Mouse (Mus musculus) hindbrain, embryonic 10.5 days (tissue): ENCODE data around the gene Amotl2. TPM values are rescaled to one million over a fixed set of nuclear protein-coding genes. Genes with fewer than 3 reads are reported as not detected.

ENCODE experiments used
- DNase-seq: peaks from one replicate; pipeline ENCODE4 v3.0.0-alpha.2; 2017; ENCODE audit warnings: low spot score
- H3K27ac ChIP-seq: fragments of 300-500 bp; sonication (generic); 2 replicates; pipeline ENCODE4 v1.5.1; 2016; ENCODE audit warnings: mild to moderate bottlenecking, moderate library complexity
- H3K27me3 ChIP-seq: fragments of 300-500 bp; sonication (generic); 2 replicates; pipeline ENCODE4 v1.6.1; 2016; ENCODE audit warnings: mild to moderate bottlenecking; ENCODE audit not compliant: poor library complexity, insufficient read depth, severe bottlenecking
- H3K36me3 ChIP-seq: fragments of 300-500 bp; sonication (generic); 2 replicates; pipeline ENCODE4 v1.6.1; 2016; ENCODE audit warnings: mild to moderate bottlenecking, moderate library complexity
- H3K4me1 ChIP-seq: fragments of 300-500 bp; sonication (generic); replicated peaks from 2 replicates; pipeline ENCODE4 v1.6.1; 2016; ENCODE audit warnings: mild to moderate bottlenecking
- H3K4me3 ChIP-seq: fragments of 300-500 bp; sonication (generic); 2 replicates; pipeline ENCODE4 v1.5.1; 2016; ENCODE audit warnings: mild to moderate bottlenecking, moderate library complexity
- H3K9me3 ChIP-seq: fragments of 300-500 bp; sonication (generic); 2 replicates; pipeline ENCODE4 v1.6.1; 2016; ENCODE audit warnings: mild to moderate bottlenecking, moderate library complexity
- WGBS: fragments of 180-500 bp; shearing (Covaris S2); methylation state at CpG from one replicate; pipeline ENCODE4 v1.1.7; 2016; 5-methylcytosine and 5-hydroxymethylcytosine counted together
- polyA plus RNA-seq: library from polyadenylated mRNA; unstranded; fragments of >200 nt; fragmentation: Nextera tagmentation; extraction: Ambion mirVana; gene quantifications from 2 replicates; pipeline ENCODE4 v1.2.1, GENCODE M21; 2016

Gene Amotl2
- polyA plus RNA-seq, 1 experiment from 2014 or later = 70.1 TPM

DNA sequence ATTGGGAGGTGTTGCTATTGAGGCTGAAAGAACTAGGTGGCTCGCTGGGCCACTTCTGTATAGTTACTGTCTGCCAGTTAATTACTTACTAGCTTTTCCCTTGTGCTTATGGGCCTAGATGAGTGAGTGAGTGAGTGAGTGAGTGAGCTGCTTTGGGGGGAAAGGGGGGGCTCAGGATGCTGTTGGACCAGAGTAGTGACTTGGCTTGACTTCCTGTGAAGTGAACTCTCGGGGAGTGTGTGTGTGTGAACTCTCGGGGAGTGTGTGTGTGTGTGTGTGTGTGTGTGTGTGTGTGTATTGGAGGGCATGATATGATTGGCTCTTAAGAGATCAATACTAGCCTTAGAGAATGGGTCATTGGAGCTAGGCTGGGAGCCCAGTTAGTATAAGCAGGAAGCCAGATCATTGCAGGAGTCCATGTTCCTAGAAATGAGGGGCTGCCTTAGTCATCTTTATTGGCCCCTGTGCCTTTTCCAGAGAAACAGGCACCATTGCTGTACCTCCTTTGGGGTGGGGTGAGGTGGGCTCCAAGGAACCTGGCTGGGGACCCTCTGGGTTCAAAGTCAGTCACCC is 5.0 kb downstream of the Amotl2 start:
- H3K27me3 ChIP-seq = no peaks in the 10 kb centered on the region
- peak overlapping the region; percentile 69 for H3K27ac ChIP-seq
- peak overlapping the region; percentile 84 for H3K4me3 ChIP-seq
- H3K9me3 ChIP-seq = no peaks in the 10 kb centered on the region
- H3K4me1 ChIP-seq = peaks cover 92% of the 10 kb centered on the region
- WGBS = 53% methylated on average over 3 of the region's 3 CpGs
- peaks cover 68% of the 10 kb centered on the region for H3K36me3 ChIP-seq
- no peak for DNase-seq

DNA sequence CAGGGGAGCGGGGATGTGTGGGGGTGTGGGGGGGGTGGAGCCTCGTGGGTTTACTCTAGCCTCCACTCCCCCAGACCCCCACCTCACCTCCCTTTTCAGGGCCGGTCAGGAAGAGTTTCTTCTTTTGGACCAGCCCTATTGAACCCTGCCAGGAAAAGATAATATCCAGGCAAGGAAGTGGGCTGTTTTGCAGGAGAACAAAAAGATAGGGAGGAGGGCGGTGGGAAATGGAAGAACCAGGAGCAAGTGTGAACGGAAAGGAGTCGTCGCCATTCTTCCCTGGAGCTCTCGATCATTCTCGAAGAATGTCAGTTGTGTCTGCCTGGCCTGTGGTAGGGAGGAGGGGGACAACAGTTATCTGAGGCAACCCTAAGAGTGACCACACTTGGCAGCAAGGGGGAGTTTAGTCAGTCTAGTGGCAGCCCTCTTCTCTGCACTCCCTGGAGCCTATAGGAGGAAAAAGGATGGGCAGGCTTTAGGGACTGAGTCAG is 5.6 kb downstream of the Amotl2 start:
- no peaks in the 10 kb centered on the region for H3K27me3 ChIP-seq
- peak overlapping the region; percentile 84 for H3K4me3 ChIP-seq
- no peak for DNase-seq
- peaks cover 92% of the 10 kb centered on the region for H3K4me1 ChIP-seq
- H3K9me3 ChIP-seq = no peaks in the 10 kb centered on the region
- peak overlapping the region; percentile 69 for H3K27ac ChIP-seq
- peaks cover 74% of the 10 kb centered on the region for H3K36me3 ChIP-seq
- WGBS = 41% methylated on average over 9 of the region's 9 CpGs

DNA sequence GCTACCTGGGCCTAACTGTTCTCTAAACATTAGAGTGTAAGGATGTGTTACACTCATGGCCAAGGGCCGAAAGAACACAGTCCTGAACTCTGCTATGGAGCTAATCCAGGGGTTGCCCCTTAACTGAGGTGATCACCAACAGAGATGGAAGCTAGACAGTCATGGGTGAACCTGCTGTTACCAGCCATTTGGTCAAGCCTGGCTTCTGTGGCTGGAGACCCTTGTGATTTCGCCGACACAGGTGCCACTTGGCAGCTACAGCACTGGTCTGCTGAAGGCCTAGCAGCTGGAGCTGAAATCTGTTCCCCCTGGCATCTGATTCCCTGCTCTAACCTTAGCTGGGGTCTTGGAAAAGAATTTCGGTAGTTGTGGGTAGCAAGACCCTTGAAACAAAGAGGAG is 6.3 kb downstream of the Amotl2 start:
- H3K4me1 ChIP-seq = peaks cover 91% of the 10 kb centered on the region
- 89% methylated on average over 4 of the region's 4 CpGs for WGBS
- peak overlapping the region; percentile 69; the same call in 1 of the 2 replicates for H3K27ac ChIP-seq
- H3K4me3 ChIP-seq = peak overlapping the region; percentile 84; the same call in 1 of the 2 replicates
- no peaks in the 10 kb centered on the region for H3K27me3 ChIP-seq
- no peak for DNase-seq
- H3K36me3 ChIP-seq = peaks cover 80% of the 10 kb centered on the region
- no peaks in the 10 kb centered on the region for H3K9me3 ChIP-seq

DNA sequence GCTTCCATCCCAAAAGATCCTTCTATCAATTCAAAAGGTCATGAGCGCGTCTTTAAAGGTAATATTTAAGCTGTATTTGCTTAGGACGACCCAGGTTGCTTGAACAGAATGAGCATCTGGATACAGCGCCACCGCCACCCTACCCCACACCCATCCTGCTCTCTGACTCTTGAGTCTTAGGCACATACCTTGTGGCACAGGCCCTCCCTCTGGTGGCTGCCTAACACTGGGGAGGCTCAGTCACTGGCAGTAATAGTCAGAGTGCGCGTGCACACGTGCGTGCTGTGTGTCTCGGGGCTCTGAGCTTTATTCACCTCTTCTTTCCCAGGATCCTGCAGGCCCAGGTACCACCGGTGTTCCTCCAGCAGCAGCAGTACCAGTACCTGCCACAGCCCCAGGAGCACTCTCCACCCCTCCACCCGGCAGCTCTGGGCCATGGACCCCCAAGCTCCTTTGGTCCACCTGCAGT is 6.8 kb downstream of the Amotl2 start:
- Histone ChIP-seq H3K36me3 (peaks cover 86% of the 10 kb centered on the region), H3K4me3 (peak overlapping the region; percentile 84)
- no peak for DNase-seq

DNA sequence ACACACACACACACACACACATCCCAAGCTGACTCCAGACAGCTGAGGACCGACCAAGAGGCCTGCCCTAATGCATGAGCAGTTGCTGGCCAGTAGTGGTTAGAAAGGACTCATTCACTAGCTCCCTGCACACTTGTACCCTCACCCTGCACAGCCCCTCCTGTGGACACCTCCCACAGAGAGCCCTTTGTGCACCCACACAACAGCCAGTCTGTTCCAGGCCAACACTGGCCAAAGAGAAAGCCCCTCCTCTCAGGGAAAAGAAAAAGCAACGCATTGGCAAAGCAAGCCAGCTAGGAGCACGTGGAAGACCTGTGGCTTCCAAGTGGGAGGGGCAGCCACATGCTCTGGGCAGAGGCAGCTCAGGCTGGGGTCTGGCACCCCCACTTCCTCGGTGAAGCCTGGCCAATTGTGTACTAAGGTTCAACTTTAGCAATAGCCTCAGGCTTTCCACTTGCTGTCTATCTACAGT is 7.6 kb downstream of the Amotl2 start:
- peaks cover 93% of the 10 kb centered on the region for H3K36me3 ChIP-seq
- WGBS = 19% methylated on average over 4 of the region's 4 CpGs

More for the DNA sequence above, 6.8 kb downstream of the Amotl2 start:
- 83% methylated on average over 12 of the region's 12 CpGs for WGBS
- peak overlapping the region; percentile 79 for H3K27ac ChIP-seq
- no peaks in the 10 kb centered on the region for H3K9me3 ChIP-seq
- peaks cover 92% of the 10 kb centered on the region for H3K4me1 ChIP-seq
- H3K27me3 ChIP-seq = no peaks in the 10 kb centered on the region

DNA sequence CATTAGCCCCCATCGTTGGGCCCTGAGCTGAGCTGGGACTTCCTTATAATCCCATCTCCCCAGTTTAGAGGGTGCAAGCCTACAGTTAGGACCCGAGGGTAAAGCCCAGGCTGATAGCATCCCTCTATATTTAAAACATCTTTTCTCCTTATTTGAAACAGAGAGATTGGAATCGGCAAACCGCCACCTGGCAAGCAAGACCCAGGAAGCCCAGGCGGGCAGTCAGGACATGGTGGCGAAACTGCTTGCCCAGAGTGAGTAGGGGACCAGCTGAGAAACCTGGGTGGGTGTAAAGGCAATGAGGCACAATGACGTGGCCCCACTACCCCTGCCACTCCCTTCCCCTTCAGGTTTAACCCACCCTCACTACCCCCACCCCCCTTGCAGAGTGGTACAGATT is 8.5 kb downstream of the Amotl2 start:
- DNase-seq = no peak
- no peaks in the 10 kb centered on the region for H3K9me3 ChIP-seq
- H3K4me1 ChIP-seq = peaks cover 93% of the 10 kb centered on the region
- peak overlapping the region; percentile 31; the same call in 1 of the 2 replicates for H3K4me3 ChIP-seq
- H3K27me3 ChIP-seq = no peaks in the 10 kb centered on the region
- H3K36me3 ChIP-seq = peaks cover 100% of the 10 kb centered on the region
- H3K27ac ChIP-seq = peak overlapping the region; percentile 79; the same call in 1 of the 2 replicates
- WGBS = 83% methylated on average over 7 of the region's 7 CpGs

More for the DNA sequence above, 7.6 kb downstream of the Amotl2 start:
- peak overlapping the region; percentile 79 for H3K27ac ChIP-seq
- no peaks in the 10 kb centered on the region for H3K27me3 ChIP-seq
- peak; percentile 50 for DNase-seq
- peak overlapping the region; percentile 84 for H3K4me3 ChIP-seq
- H3K4me1 ChIP-seq = peaks cover 93% of the 10 kb centered on the region
- H3K9me3 ChIP-seq = no peaks in the 10 kb centered on the region

DNA sequence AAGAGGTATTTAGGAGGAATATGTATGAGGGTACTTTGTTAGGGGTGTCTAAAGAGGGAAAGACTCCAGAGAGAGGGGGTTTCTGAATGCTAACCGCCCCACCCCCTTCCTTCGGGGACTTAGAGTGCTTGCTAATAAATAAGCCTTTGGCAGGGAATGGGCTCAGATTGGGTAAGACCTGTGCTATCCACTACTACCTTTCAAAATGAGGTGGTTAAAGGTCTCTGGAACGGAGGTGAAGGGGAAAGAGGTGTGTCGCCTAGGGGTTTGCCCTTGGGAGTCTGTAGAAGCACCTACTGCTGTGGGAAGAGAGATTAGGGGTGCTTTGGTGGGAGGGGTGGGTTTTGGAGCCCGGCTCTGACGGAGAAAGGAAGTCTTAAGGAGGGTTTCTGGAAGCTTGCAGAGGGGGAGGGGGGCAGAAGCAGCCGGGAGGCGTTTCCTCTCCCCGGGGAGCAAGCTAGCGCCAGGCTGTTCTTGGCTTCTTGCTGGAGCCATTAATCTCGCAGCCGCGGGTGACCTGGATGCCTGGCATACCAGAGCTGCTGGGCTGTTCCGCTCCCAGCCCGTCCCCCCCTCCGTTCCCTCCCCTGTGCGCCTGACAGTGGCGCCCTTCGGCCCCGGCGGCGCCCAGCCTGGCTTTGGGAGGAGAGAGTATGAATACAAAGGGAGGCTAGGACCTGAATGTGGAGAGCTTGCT is 9.6 kb downstream of the Amotl2 start:
- H3K27me3 ChIP-seq = no peaks in the 10 kb centered on the region
- DNase-seq = peak; percentile 87
- no peaks in the 10 kb centered on the region for H3K9me3 ChIP-seq
- H3K4me3 ChIP-seq = peak overlapping the region; percentile 31
- peak overlapping the region; percentile 77 for H3K27ac ChIP-seq
- 2% methylated on average over 22 of the region's 22 CpGs for WGBS
- peaks cover 100% of the 10 kb centered on the region for H3K36me3 ChIP-seq
- peaks cover 86% of the 10 kb centered on the region for H3K4me1 ChIP-seq

DNA sequence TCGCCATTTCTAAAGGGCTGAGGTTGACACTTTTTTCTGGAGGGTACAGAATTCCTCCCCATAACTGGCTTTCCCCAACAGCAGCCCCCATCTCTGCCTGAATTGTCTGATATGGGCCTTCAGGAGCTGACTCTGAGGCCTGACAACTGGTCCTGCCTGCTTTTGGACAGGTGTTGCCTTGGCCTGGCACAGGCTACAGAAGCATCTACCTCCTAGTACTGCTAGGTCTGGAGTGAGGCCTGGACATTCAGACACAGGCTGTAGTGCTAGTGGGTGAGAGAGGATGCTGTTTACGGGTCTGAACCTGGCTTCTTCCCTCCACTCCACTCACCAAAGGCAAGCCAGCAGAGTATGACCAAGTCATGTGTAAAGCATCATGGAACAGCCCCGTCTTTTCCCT is 10.3 kb downstream of the Amotl2 start:
- WGBS = 64% methylated on average over 3 of the region's 3 CpGs
- Histone ChIP-seq H3K4me3 (0 out of 2 replicates have a peak overlapping the region, but pooled peaks have one; percentile 31), H3K27ac (peak overlapping the region; percentile 77), H3K27me3 (no peaks in the 10 kb centered on the region), H3K4me1 (peaks cover 85% of the 10 kb centered on the region), H3K36me3 (peaks cover 100% of the 10 kb centered on the region), H3K9me3 (no peaks in the 10 kb centered on the region)
- no peak for DNase-seq

DNA sequence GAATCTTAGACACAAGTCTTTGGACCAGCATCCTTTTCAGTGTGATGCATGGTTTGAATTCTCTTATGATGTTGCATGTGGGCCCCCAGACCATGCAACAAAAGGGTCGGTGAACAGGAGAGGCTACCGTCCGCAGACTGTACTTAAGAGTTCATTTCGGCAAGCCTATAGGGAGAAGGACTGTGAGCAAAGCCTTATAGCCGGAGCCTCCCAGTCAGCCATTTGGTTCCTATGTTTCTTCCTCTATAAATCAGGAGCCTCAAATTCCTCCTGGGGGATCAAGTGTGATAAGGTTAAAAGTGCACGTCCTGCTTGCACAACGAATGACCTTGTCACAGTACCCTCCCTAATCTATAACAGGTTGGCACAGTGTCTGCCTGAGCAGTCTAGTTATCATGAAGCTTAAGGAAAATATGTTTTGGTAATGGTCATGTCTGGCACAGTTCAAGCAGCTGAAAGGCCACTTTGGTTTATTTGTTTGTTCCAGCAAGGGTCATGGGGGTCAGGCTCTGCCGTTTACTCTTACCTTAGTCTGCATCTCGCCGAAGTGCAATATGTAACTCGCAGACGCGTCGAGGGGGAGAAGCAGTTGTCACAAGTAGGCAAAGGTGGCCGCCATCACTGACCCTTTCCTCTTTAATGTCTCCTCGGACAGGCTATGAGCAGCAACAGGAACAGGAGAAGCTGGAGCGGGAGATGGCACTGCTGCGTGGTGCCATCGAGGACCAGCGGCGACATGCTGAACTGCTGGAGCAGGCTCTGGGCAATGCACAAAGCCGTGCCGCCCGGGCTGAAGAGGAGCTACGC is 11.4 kb downstream of the Amotl2 start:
- Histone ChIP-seq H3K36me3 (peaks cover 100% of the 10 kb centered on the region), H3K4me3 (no peak overlapping the region), H3K27ac (peak overlapping the region; percentile 53; the same call in 1 of the 2 replicates), H3K27me3 (no peaks in the 10 kb centered on the region), H3K4me1 (peaks cover 77% of the 10 kb centered on the region), H3K9me3 (no peaks in the 10 kb centered on the region)
- 86% methylated on average over 25 of the region's 25 CpGs for WGBS
- no peak for DNase-seq

DNA sequence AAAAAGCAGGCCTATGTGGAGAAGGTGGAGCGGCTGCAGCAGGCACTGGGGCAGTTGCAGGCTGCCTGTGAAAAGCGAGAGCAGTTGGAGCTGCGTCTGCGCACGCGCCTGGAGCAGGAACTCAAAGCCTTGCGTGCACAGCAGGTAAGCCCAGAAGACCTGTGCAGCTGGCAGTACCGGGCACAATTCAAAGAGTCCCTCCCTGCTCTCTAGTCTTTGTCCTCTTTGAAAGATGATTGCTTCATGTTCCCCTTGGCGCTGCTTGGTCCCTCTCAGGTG is 11.9 kb downstream of the Amotl2 start:
- Histone ChIP-seq H3K27ac (peak overlapping the region; percentile 53; the same call in 1 of the 2 replicates), H3K4me1 (peaks cover 71% of the 10 kb centered on the region), H3K4me3 (no peak overlapping the region), H3K36me3 (peaks cover 100% of the 10 kb centered on the region), H3K9me3 (no peaks in the 10 kb centered on the region), H3K27me3 (no peaks in the 10 kb centered on the region)
- 97% methylated on average over 9 of the region's 9 CpGs for WGBS
- no peak for DNase-seq

DNA sequence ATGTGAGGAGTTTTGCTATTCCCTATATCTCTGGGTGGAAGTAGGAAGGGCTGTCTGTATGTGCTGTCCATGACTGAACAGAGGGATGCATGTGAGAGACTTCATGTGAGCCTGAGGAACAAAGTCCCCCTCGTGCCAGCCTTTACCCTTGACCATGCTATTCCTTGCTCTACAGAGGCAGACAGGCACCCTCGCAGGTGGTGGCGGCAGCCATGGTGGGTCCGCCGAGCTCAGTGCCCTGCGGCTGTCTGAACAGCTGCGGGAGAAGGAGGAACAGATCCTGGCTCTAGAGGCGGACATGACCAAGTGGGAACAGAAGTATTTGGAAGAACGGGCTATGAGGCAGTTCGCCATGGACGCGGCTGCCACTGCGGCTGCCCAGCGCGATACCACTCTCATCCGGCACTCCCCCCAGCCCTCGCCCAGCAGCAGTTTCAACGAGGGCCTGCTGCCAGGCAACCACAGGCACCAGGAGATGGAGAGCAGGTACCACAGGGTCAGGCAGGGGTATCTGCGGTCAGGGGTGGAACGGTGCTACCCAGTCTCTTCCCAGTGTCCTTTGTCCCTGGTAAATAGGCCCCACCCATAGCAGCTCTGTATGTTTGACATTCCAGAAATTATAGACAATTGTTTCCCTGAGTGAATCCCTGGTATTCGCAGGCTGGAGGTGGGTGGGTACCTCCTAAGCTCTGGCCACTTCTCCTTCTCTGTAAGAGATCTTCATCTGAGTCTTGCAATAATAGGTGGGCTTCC is 12.8 kb downstream of the Amotl2 start:
- no peaks in the 10 kb centered on the region for H3K9me3 ChIP-seq
- H3K4me3 ChIP-seq = no peak overlapping the region
- WGBS = 93% methylated on average over 21 of the region's 21 CpGs
- H3K4me1 ChIP-seq = peaks cover 63% of the 10 kb centered on the region
- no peaks in the 10 kb centered on the region for H3K27me3 ChIP-seq
- peaks cover 100% of the 10 kb centered on the region for H3K36me3 ChIP-seq
- DNase-seq = no peak
- H3K27ac ChIP-seq = peak overlapping the region; percentile 36; the same call in 1 of the 2 replicates

DNA sequence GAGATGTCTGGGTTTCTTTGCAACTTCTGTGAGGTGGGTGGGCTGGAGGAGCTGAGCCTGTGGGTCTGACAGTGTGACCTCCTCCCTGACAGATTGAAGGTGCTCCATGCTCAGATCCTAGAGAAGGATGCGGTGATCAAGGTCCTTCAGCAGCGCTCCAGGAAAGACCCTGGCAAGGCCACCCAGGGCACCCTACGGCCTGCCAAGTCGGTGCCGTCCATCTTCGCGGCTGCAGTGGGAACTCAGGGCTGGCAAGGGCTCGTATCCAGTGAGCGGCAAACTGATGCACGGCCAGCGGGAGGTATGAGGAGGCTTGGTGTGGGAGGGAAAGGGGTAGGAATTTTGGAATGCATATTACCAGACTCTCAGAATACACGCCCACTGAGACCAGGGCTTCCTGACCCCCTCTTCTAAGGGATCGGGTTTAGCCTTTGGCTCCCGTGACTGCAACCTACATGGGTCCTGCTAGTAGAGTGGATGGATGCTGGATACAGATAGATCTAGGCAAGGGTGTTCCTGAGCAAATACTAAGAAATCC is 13.5 kb downstream of the Amotl2 start:
- Histone ChIP-seq H3K4me1 (peaks cover 56% of the 10 kb centered on the region), H3K4me3 (no peak overlapping the region), H3K36me3 (peaks cover 98% of the 10 kb centered on the region), H3K27me3 (no peaks in the 10 kb centered on the region), H3K27ac (no peak overlapping the region), H3K9me3 (no peaks in the 10 kb centered on the region)
- no peak for DNase-seq
- WGBS = 91% methylated on average over 14 of the region's 14 CpGs
